Mouse (Mus musculus): ENCODE results near the gene Iscu.
"Not testable (repeated sequence)": the region's sequence is repeated elsewhere in the genome, so short reads cannot be mapped to it uniquely, and the experiment has no call there.

Gene Iscu

DNA sequence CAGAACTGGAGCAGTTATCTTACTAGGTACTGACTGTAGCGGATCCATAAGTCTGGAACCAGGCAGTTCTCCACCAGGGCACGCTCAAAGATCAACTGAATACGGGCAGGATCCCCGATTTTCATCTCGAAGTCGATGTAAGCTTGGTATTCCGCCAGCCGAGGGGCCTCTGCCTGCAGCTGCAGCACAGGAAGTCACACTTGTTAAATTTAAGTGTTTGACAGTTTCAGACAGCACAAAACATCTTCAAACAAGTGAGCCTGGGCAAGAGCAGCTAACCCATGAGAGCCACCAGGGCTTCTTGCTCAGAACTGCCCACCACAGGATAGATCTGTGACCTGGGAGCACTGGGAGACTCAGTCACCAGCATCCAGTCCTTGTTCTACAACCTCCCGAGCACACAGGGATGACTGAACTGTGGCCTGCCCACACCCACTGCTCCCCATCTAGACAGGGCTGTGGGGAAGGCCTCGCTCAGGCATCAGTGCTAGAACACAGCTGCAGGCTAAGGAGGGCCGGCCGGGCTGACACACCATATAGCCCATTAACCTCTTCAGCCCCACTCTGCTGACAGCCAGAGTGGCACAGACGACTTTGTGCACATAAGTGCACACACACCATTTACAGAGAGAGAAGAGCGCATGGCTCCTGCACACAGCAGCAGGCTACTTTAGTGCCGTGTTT, 17.1 kb upstream of the Iscu start:
- DNase-seq (ENCODE audit: low read depth, low spot score): no peak

DNA sequence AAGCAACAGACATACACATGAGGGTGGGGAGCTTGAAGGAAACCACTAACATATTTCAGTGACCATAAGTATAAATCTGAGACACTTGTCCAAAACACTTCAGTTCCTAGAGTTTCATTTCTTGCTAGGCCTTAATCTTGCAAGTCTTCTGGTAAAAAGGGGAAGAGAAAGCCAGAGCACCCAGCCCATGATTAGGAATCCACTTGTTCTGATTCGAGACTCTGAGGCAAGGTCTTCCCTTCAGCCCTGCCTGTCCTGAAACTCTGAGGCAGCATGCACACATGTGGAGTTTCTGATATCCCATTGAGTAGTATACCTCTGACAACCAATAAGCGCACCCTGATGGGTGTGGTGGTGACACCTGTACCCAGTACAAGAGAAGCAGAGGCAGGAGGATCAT, 11.0 kb upstream of the Iscu start:
- DNase-seq (ENCODE audit: low read depth, low spot score): no peak

GRCm38 (mm10) chr5:113764426-113764825, 8.1 kb upstream of the Iscu start:
- no peak for DNase-seq (ENCODE audit: low read depth, low spot score)

DNA sequence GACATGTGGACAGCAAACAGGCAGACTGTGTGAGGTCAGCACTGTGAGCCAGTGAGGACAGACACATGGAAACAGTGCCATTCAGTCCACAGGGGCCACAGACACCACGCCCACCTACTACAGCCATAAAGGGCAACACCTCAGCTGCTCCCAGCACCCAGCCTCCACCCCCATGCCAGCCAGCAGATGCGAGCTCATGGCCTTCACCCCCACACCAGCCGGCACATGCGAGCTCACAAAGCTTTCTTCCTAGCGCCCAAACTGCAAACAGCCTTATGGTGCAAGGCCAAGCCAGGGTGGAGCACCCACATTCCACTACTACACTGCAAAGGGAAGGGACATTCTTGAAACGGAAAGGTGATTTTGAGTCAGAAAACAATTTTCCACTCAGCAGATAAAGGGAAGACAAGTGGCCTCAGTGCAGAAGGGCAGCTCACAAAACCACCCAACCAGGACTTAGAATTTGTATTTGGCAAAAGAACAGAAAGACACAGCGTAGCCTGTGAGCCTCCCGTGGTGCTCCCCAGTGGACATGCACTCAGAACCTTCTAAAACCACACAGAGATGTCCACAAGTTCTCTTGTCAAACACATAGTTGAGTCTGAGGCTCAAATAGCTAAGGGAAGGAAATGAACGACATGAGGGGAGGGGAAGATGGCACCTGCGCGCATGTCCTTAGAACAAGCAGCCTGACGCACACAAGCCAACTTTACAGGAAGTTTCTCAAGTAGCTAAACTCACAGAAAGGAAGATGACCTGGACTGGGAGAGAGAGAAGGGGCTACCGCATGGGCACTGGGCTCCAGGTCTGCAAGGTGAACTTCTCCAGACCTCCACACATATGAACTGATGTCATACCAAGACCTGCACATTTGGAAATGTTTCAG, 6.7 kb upstream of the Iscu start:
- DNase-seq (ENCODE audit: low read depth, low spot score): no peak

DNA sequence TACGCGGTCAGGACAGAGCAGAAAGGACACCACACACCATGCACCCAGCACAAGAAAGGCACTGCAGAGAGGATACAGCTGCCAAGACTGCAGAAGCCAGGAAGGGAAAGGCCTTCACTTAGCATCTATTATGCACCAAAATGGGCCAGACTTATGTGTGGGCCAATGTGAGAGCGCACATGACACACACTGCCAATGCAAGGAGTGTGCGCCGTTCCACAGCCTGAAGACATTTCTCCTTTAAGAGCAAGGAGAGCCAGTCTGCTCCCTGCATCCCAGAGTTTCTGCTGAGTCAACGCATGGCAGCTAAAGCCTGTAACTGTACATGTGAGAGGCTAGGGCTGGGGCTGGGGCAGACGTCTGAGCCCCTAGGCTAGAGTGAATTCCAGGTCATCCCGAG, 3.7 kb upstream of the Iscu start:
- DNase-seq (ENCODE audit: low read depth, low spot score): no peak

DNA sequence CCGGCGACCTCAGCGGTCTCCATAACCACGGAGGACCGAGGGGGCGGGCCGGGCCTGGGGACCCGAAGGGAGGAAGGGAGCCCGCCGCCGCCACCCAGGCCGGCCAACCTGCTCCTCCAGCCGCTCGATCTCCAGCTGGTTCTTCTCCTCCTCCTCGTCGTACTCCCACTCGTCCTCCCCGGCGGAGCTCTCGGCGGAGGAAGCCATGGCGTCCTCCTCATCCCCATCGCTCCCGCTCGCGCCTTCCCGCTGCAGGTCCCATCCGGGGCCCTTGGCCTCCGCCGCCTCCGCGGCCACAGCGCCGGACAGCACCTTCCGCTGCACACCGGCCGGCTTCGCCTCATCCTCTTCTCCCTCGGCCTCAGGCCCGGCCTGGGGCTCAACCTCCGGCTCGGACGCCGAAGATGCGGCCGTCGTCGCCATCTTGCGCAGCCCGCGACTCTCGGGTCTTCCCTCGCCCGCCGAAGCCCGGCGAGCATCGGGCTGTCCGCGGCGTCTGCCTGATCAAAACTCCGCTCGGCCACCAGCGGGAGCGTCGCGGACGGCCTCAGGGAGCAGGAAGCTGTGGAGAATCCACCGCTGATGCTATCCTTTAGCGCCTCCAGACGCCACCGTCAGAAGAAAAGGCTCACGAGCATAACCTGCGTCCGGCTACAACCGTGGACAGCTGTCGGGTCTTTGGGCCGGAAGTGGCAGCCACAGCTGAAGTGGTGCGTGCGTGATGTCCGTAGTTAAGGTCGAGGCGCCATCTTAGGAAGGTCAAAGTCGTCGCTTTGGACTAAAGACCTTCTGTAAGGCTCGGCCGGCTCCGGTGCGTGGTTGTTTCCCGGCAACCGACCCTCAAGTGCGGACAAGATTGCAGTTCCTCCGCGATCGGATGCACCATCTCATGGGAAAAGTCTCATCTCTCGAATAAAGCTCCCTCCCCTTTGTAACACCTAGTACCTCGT, 1.1 kb upstream of the Iscu start:
- peak; percentile 55 for DNase-seq (ENCODE audit: low read depth, low spot score)

GRCm38 (mm10) chr5:113772905-113773519, 464 bp downstream of the Iscu start:
- DNase-seq (ENCODE audit: low read depth, low spot score): no peak

DNA sequence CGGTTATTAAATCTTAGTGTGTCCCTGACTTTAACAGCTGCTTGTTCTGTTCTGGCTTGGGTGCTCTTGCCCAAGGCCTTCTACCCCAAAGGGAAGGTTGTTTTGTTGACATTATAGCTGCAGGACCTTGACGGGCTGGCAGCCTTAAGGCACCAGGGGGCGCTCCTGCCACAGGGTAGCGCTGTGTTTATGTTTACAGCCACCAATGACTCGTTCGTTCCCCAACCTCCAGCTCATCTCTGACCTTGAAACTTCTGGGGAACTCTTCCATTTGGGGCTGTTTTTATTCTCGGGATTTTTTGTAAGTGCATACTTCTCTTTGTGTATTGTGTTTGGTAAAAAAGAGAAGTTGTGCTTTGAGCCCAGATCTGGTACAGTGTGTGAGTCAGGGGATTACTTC, 1.1 kb downstream of the Iscu start:
- DNase-seq (ENCODE audit: low read depth, low spot score): peak; percentile 59

GRCm38 (mm10) chr5:113775585-113775984, 3.0 kb downstream of the Iscu start:
- no peak for DNase-seq (ENCODE audit: low read depth, low spot score)

- no peak for DNase-seq (ENCODE audit: low read depth, low spot score)
Observed at GRCm38 (mm10) chr5:113776128-113776895, 3.8 kb downstream of the Iscu start.

GRCm38 (mm10) chr5:113776896-113777226, 4.3 kb downstream of the Iscu start:
- no peak for DNase-seq (ENCODE audit: low read depth, low spot score)

DNA sequence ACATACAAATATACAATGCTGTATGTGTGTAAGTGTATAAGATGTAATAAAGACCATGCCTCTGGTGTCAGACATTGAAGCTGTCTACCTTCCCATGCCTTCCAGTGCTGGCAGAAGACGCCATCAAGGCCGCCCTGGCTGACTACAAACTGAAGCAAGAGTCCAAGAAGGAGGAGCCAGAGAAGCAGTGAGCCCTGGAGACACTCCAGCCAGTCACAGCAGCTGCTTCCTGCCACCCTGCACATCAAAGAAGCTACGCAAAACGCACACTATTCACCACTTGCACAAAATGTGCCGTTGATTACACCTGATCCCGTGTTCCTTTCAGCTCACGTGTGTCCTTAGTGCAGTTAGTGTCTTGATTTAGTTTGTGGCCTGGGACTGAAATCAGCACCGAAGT, 5.2 kb downstream of the Iscu start:
- not testable (repeated sequence) for DNase-seq (ENCODE audit: low read depth, low spot score)

- DNase-seq (ENCODE audit: low read depth, low spot score): no peak
Observed at GRCm38 (mm10) chr5:113779569-113779968, 7.0 kb downstream of the Iscu start.

- no peak for DNase-seq (ENCODE audit: low read depth, low spot score)
Observed at GRCm38 (mm10) chr5:113780082-113780752, 7.7 kb downstream of the Iscu start.

- no peak for DNase-seq (ENCODE audit: low read depth, low spot score)
Observed at GRCm38 (mm10) chr5:113780763-113781162, 8.2 kb downstream of the Iscu start.

GRCm38 (mm10) chr5:113781254-113781653, 8.7 kb downstream of the Iscu start:
- DNase-seq (ENCODE audit: low read depth, low spot score): no peak

DNA sequence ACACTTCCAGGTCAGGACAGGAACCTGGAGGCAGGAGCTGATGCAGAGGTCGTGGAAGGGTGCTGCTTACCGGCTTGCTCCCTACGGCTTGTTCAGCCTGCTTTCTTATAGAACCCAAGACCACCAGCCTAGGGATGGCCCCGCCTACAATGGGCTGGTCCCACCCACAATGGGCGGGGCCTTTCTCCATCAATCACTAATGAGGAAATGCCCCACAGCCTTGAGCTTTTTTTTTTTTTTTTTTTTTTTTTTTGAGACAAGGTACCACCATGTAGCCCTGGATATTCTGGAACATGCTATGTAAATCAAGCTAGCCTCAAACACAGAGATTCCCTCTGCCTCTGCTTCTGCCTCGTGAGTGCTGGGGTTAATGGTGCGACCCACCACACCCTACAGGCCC, 9.3 kb downstream of the Iscu start:
- no peak for DNase-seq (ENCODE audit: low read depth, low spot score)

- DNase-seq (ENCODE audit: low read depth, low spot score): no peak
Observed at GRCm38 (mm10) chr5:113782624-113783023, 10.1 kb downstream of the Iscu start.

DNA sequence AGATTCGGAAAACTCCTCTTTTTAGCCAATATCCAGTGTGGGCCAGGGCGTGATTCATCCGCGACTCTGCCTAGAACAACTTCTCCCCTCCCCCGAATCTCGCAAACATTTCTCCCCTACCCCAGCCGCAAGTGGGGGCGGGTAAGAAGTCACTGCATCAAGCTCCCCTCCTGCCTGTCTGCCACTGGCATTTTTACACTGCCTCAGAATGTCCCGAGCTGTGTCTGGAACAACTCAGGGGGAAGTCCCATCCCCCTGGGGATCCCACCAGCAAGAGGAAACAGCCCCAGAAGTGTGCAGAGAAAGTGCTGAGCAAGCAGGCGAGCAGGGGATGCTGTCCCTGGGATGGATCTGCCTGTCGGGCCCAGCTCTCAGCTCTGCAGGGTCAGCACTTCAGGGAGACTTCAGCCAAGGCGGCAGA, 11.0 kb downstream of the Iscu start:
- DNase-seq (ENCODE audit: low read depth, low spot score): no peak

DNA sequence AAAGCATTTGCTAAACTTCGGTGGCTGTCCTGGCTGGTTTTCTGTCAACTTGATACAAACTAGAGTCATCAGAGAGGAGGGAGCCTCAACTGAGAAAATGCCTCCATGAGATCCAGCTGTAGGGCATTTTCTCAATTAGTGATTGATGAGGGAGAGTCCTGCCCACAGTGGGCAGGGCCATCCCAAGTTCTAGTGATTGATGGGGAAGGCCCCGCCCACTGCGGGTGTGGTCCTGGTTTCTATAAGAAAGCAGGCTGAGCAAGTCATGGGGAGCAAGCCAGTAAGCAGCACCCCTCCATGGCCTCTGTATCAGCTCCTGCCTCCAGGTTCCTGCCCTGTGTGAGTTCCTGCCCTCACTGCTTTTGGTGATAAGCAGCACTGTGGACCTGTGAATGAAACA, 11.6 kb downstream of the Iscu start:
- DNase-seq (ENCODE audit: low read depth, low spot score): not testable (repeated sequence)

Measured in WW6 (cell line).